Mouse (Mus musculus): Measurements from ENCODE around the gene Gm6583. TPM values are rescaled to one million over a fixed set of nuclear protein-coding genes. Genes with fewer than 3 reads are reported as not detected.
A peak's percentile ranks its signal among the peaks of the same experiment; 100 is the strongest.

The Gm6583 gene
- polyA plus RNA-seq, 1 experiment: not detected

- Histone ChIP-seq H3K27ac (ENCODE audit: insufficient read depth, low read depth, low read length) (no peak overlapping the region), H3K4me1 (ENCODE audit: control insufficient read depth, insufficient read depth, low read length) (no peaks in the 10 kb centered on the region), H3K4me3 (ENCODE audit: insufficient read depth, low read depth, low read length) (no peak overlapping the region), H3K36me3 (ENCODE audit: control insufficient read depth, insufficient read depth, low read length) (no peaks in the 10 kb centered on the region), H3K27me3 (replicated peaks; ENCODE audit: control insufficient read depth, insufficient read depth, low read length) (no peaks in the 10 kb centered on the region; the same call in 1 of the 2 replicates)
- no peak for TF ChIP-seq CTCF (conservative IDR thresholded peaks at IDR 0.05; ENCODE audit: insufficient read depth, insufficient read length, low read depth, low read length)
- TF ChIP-seq POLR2A (IDR thresholded peaks at IDR 0.05; ENCODE audit: low read depth, low read length): no peak
- 79% methylated on average over 27 of the region's 27 CpGs for WGBS
- no peak for DNase-seq
Observed at GRCm38 (mm10) chr5:112391676-112392323, 36.0 kb upstream of the Gm6583 start.

DNA sequence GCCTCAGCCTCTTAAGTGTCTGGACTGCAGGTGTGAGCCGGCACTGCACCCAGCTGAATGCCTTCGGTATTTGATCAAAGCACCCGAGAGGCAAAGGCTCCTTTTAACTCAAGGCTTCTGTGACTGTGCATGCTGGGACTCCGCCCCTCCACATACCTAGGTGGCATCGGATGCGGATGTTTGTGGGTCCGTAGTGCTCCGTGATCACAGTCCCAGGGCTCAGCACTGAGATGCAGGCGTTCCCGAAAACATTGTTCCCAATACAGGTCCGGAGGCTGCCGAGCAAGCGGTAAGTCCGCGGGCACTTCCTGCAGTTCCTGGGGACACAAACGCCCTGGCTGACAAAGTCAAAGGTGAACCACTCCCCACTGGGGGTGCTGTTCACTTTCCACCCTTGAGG, 35.2 kb upstream of the Gm6583 start:
- H3K36me3 ChIP-seq (ENCODE audit: control insufficient read depth, insufficient read depth, low read length): no peaks in the 10 kb centered on the region
- WGBS: 69% methylated on average over 16 of the region's 16 CpGs
- no peak for TF ChIP-seq CTCF (conservative IDR thresholded peaks at IDR 0.05; ENCODE audit: insufficient read depth, insufficient read length, low read depth, low read length)
- no peak for TF ChIP-seq POLR2A (IDR thresholded peaks at IDR 0.05; ENCODE audit: low read depth, low read length)
- H3K4me1 ChIP-seq (ENCODE audit: control insufficient read depth, insufficient read depth, low read length): no peaks in the 10 kb centered on the region
- H3K27ac ChIP-seq (ENCODE audit: insufficient read depth, low read depth, low read length): no peak overlapping the region
- DNase-seq: no peak
- no peaks in the 10 kb centered on the region; the same call in 1 of the 2 replicates for H3K27me3 ChIP-seq (replicated peaks; ENCODE audit: control insufficient read depth, insufficient read depth, low read length)
- no peak overlapping the region for H3K4me3 ChIP-seq (ENCODE audit: insufficient read depth, low read depth, low read length)

GRCm38 (mm10) chr5:112389352-112389751, 33.5 kb upstream of the Gm6583 start:
- WGBS: 61% methylated on average over 9 of the region's 9 CpGs
- Histone ChIP-seq H3K27ac (ENCODE audit: insufficient read depth, low read depth, low read length) (no peak overlapping the region), H3K4me1 (ENCODE audit: control insufficient read depth, insufficient read depth, low read length) (no peaks in the 10 kb centered on the region), H3K36me3 (ENCODE audit: control insufficient read depth, insufficient read depth, low read length) (no peaks in the 10 kb centered on the region), H3K27me3 (replicated peaks; ENCODE audit: control insufficient read depth, insufficient read depth, low read length) (no peaks in the 10 kb centered on the region; the same call in 1 of the 2 replicates), H3K4me3 (ENCODE audit: insufficient read depth, low read depth, low read length) (no peak overlapping the region)
- no peak for TF ChIP-seq CTCF (conservative IDR thresholded peaks at IDR 0.05; ENCODE audit: insufficient read depth, insufficient read length, low read depth, low read length)
- no peak for TF ChIP-seq POLR2A (IDR thresholded peaks at IDR 0.05; ENCODE audit: low read depth, low read length)
- DNase-seq: no peak

DNA sequence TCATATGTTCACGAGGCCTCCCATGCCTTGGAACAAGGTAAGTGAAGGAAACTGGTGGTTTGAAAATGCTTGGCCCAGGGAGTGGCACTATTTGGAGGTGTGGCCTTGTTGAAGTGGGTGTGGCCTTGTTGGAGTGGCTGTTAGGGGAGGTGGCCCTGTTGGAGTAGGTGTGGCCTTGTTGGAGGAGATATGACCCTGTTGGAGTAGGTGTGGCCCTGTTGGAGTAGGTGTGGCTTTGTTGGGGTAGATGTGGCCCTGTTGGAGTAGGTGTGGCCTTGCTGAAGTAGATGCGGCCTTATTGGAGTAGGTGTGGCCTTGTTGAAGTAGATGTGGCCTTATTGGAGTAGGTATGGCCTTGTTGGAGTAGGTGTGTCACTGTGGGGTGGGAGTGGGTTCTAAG, 30.1 kb upstream of the Gm6583 start:
- 85% methylated on average over 2 of the region's 2 CpGs for WGBS
- no peaks in the 10 kb centered on the region for H3K36me3 ChIP-seq (ENCODE audit: control insufficient read depth, insufficient read depth, low read length)
- no peak overlapping the region for H3K4me3 ChIP-seq (ENCODE audit: insufficient read depth, low read depth, low read length)
- TF ChIP-seq POLR2A (IDR thresholded peaks at IDR 0.05; ENCODE audit: low read depth, low read length): no peak
- no peak for TF ChIP-seq CTCF (conservative IDR thresholded peaks at IDR 0.05; ENCODE audit: insufficient read depth, insufficient read length, low read depth, low read length)
- no peaks in the 10 kb centered on the region for H3K27me3 ChIP-seq (replicated peaks; ENCODE audit: control insufficient read depth, insufficient read depth, low read length)
- DNase-seq: no peak
- no peaks in the 10 kb centered on the region for H3K4me1 ChIP-seq (ENCODE audit: control insufficient read depth, insufficient read depth, low read length)
- H3K27ac ChIP-seq (ENCODE audit: insufficient read depth, low read depth, low read length): no peak overlapping the region

GRCm38 (mm10) chr5:112384805-112385472, 29.1 kb upstream of the Gm6583 start:
- Histone ChIP-seq H3K27ac (ENCODE audit: insufficient read depth, low read depth, low read length) (no peak overlapping the region), H3K4me3 (ENCODE audit: insufficient read depth, low read depth, low read length) (no peak overlapping the region), H3K4me1 (ENCODE audit: control insufficient read depth, insufficient read depth, low read length) (no peaks in the 10 kb centered on the region), H3K27me3 (replicated peaks; ENCODE audit: control insufficient read depth, insufficient read depth, low read length) (no peaks in the 10 kb centered on the region), H3K36me3 (ENCODE audit: control insufficient read depth, insufficient read depth, low read length) (no peaks in the 10 kb centered on the region)
- no peak for DNase-seq
- no peak for TF ChIP-seq POLR2A (IDR thresholded peaks at IDR 0.05; ENCODE audit: low read depth, low read length)
- TF ChIP-seq CTCF (conservative IDR thresholded peaks at IDR 0.05; ENCODE audit: insufficient read depth, insufficient read length, low read depth, low read length): no peak
- 86% methylated on average over 13 of the region's 13 CpGs for WGBS

GRCm38 (mm10) chr5:112382641-112383330, 27.0 kb upstream of the Gm6583 start:
- 51% methylated on average over 17 of the region's 17 CpGs for WGBS
- peak; percentile 7 for DNase-seq
- H3K27ac ChIP-seq (ENCODE audit: insufficient read depth, low read depth, low read length): no peak overlapping the region

DNA sequence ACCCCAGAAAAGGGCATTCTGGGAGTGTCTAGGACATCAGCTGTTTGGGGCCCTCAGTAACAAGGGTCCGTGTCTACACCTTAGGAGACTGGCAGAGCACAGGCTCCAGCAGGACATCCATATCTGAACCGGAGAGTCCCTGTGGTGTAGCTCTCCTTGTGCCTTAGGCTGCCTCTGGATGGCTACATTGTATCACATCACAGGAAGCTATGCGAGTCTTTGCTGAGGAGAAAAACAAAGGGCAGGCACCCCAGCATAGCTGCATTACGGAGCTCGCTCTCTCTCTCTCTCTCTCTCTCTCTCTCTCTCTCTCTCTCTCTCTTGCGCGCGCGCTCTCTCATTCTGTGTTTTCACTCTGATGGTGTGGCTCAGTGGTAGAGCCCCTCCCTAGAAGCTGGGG, 26.2 kb upstream of the Gm6583 start:
- Histone ChIP-seq H3K27me3 (replicated peaks; ENCODE audit: control insufficient read depth, insufficient read depth, low read length) (no peaks in the 10 kb centered on the region), H3K4me1 (ENCODE audit: control insufficient read depth, insufficient read depth, low read length) (no peaks in the 10 kb centered on the region), H3K36me3 (ENCODE audit: control insufficient read depth, insufficient read depth, low read length) (no peaks in the 10 kb centered on the region), H3K4me3 (ENCODE audit: insufficient read depth, low read depth, low read length) (no peak overlapping the region), H3K27ac (ENCODE audit: insufficient read depth, low read depth, low read length) (no peak overlapping the region)
- TF ChIP-seq CTCF (conservative IDR thresholded peaks at IDR 0.05; ENCODE audit: insufficient read depth, insufficient read length, low read depth, low read length) (no peak), POLR2A (IDR thresholded peaks at IDR 0.05; ENCODE audit: low read depth, low read length) (no peak)
- WGBS: 72% methylated on average over 9 of the region's 9 CpGs
- no peak for DNase-seq

More at GRCm38 (mm10) chr5:112382641-112383330, 27.0 kb upstream of the Gm6583 start:
- H3K4me1 ChIP-seq (ENCODE audit: control insufficient read depth, insufficient read depth, low read length): no peaks in the 10 kb centered on the region
- H3K4me3 ChIP-seq (ENCODE audit: insufficient read depth, low read depth, low read length): no peak overlapping the region
- TF ChIP-seq CTCF (conservative IDR thresholded peaks at IDR 0.05; ENCODE audit: insufficient read depth, insufficient read length, low read depth, low read length) (no peak), POLR2A (IDR thresholded peaks at IDR 0.05; ENCODE audit: low read depth, low read length) (no peak)
- H3K36me3 ChIP-seq (ENCODE audit: control insufficient read depth, insufficient read depth, low read length): no peaks in the 10 kb centered on the region
- H3K27me3 ChIP-seq (replicated peaks; ENCODE audit: control insufficient read depth, insufficient read depth, low read length): no peaks in the 10 kb centered on the region

Measured in kidney, adult 2 months (tissue).